Mouse (Mus musculus) hindbrain, postnatal 0 days (tissue): ENCODE data around the gene Gata5. TPM values are rescaled to one million over a fixed set of nuclear protein-coding genes. Genes with fewer than 3 reads are reported as not detected.

Source experiments
- ATAC-seq: fragments of 200-750 bp; cut with Nextera tagmentation; 2 replicates; pipeline ENCODE4 v1.8.0; 2017; ENCODE audit warnings: mild to moderate bottlenecking, moderate TSS enrichment, moderate library complexity
- DNase-seq: peaks from one replicate; pipeline ENCODE4 v3.0.0-alpha.2; 2015; ENCODE audit warnings: low spot score
- H3K27ac ChIP-seq: fragments of 300-500 bp; sonication (generic); 2 replicates; pipeline ENCODE4 v1.5.1; 2014; ENCODE audit warnings: mild to moderate bottlenecking
- H3K27me3 ChIP-seq: fragments of 300-500 bp; sonication (generic); 2 replicates; pipeline ENCODE4 v1.6.1; 2014; ENCODE audit warnings: low read length, mixed read lengths; ENCODE audit not compliant: insufficient read depth
- H3K36me3 ChIP-seq: fragments of 300-500 bp; sonication (generic); 2 replicates; pipeline ENCODE4 v1.6.1; 2014; ENCODE audit warnings: low read length, mixed read lengths; ENCODE audit not compliant: insufficient read depth
- H3K4me1 ChIP-seq: fragments of 300-500 bp; sonication (generic); 2 replicates; pipeline ENCODE4 v1.6.1; 2014; ENCODE audit warnings: antibody characterized with exemption, low read length, mixed read lengths; ENCODE audit not compliant: insufficient read depth
- H3K4me2 ChIP-seq: fragments of 300-500 bp; sonication (generic); 2 replicates; pipeline ENCODE4 v1.6.1; 2014; ENCODE audit warnings: low read depth, mild to moderate bottlenecking, low read length, moderate library complexity, mixed read lengths
- H3K4me3 ChIP-seq: fragments of 300-500 bp; sonication (generic); 2 replicates; pipeline ENCODE4 v1.5.1; 2014; ENCODE audit warnings: low read length
- H3K9ac ChIP-seq: fragments of 300-500 bp; sonication (generic); replicated peaks from 2 replicates; pipeline ENCODE4 v1.6.1; 2014; ENCODE audit warnings: mild to moderate bottlenecking, low read length, moderate library complexity, mixed read lengths
- H3K9me3 ChIP-seq: fragments of 300-500 bp; sonication (generic); 2 replicates; pipeline ENCODE4 v1.6.1; 2016; ENCODE audit warnings: low read length, mixed read lengths
- CTCF ChIP-seq: IDR thresholded peaks from 2 replicates; pipeline ENCODE4 v1.5.1; 2016; ENCODE audit warnings: antibody characterized with exemption, control low read depth, low read depth
- WGBS: fragments of 180-500 bp; shearing (Covaris S2); extraction: QIAGEN DNeasy Blood & Tissue Kit; methylation state at CpG from one replicate; pipeline ENCODE4 v1.1.7; 2014; 5-methylcytosine and 5-hydroxymethylcytosine counted together
- polyA plus RNA-seq: library from polyadenylated mRNA; unstranded; fragments of >200 nt; fragmentation: Nextera tagmentation; extraction: Ambion mirVana; gene quantifications from 2 replicates; pipeline ENCODE4 v1.2.1, GENCODE M21; 2015
- total RNA-seq: library from RNA; depleted of rRNA; stranded (reverse); fragments of >200 nt; gene quantifications from 2 replicates; pipeline ENCODE4 v1.2.3, GENCODE M21; 2014

Gene Gata5
- total and polyA plus RNA-seq, 2 experiments from 2014 or later: not detected

DNA sequence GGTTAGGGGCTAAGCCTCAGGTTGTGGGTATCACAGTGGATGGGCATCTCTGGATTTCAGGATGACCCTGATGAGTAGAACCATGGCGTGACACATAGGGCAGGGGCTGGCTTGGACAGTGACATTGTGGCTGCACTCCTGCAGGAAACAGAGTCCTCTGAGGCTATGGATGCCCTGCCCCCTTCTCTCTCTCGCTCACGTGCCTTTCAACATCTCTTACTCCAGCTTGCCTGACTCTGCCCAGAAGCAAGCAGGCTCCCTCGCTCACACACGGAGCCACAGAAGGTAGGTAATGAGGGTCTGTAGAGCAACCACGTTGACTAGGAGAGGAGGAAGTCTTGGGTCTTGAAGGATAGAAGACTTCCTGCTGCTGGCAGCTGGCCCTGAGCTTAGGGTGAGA lies 44.0 kb downstream of the Gata5 start:
- H3K36me3 ChIP-seq: no peaks in the 10 kb centered on the region
- no peak overlapping the region for H3K27ac ChIP-seq
- ATAC-seq: no peak
- no peaks in the 10 kb centered on the region for H3K9me3 ChIP-seq
- no peak overlapping the region for H3K4me2 ChIP-seq
- H3K27me3 ChIP-seq: no peaks in the 10 kb centered on the region
- no peak overlapping the region for H3K4me3 ChIP-seq
- no peak overlapping the region for H3K9ac ChIP-seq
- DNase-seq: no peak
- H3K4me1 ChIP-seq: no peaks in the 10 kb centered on the region
- WGBS: 66% methylated on average over 6 of the region's 6 CpGs
- no peak for TF ChIP-seq CTCF

- Histone ChIP-seq H3K27me3 (no peaks in the 10 kb centered on the region), H3K4me1 (no peaks in the 10 kb centered on the region), H3K9me3 (no peaks in the 10 kb centered on the region), H3K9ac (no peak within 1 kb of the TSS), H3K4me2 (no peak within 1 kb of the TSS), H3K4me3 (no peak within 1 kb of the TSS), H3K27ac (no peak within 1 kb of the TSS), H3K36me3 (no peaks in the 10 kb centered on the region)
- 52% methylated on average over 16 of the region's 16 CpGs for WGBS
- ATAC-seq: no peak
- DNase-seq: no peak
- TF ChIP-seq CTCF: no peak
These were observed 44.9 kb downstream of the Gata5 start, which contains the start of gene Rbbp8nl for GRCm38 (mm10) chr2:180289440-180290108. Rbbp8nl (minus strand) TSS chr2:180289879.

GRCm38 (mm10) chr2:180288966-180289365 lies 45.5 kb downstream of the Gata5 start:
- Histone ChIP-seq H3K4me2 (no peak overlapping the region), H3K4me3 (no peak overlapping the region), H3K4me1 (no peaks in the 10 kb centered on the region), H3K9ac (no peak overlapping the region), H3K27me3 (no peaks in the 10 kb centered on the region), H3K9me3 (no peaks in the 10 kb centered on the region), H3K27ac (no peak overlapping the region), H3K36me3 (no peaks in the 10 kb centered on the region)
- TF ChIP-seq CTCF: no peak
- DNase-seq (no peak), ATAC-seq (no peak)
- 58% methylated on average over 11 of the region's 11 CpGs for WGBS

- Histone ChIP-seq H3K4me1 (no peaks in the 10 kb centered on the region), H3K4me3 (no peak overlapping the region), H3K9me3 (no peaks in the 10 kb centered on the region), H3K36me3 (no peaks in the 10 kb centered on the region), H3K9ac (no peak overlapping the region), H3K27me3 (no peaks in the 10 kb centered on the region), H3K4me2 (no peak overlapping the region), H3K27ac (no peak overlapping the region)
- WGBS: 76% methylated on average over 8 of the region's 8 CpGs
- no peak for TF ChIP-seq CTCF
- DNase-seq (no peak), ATAC-seq (no peak)
These were observed 55.2 kb downstream of the Gata5 start for GRCm38 (mm10) chr2:180279321-180279720.

GRCm38 (mm10) chr2:180277773-180278320 lies 56.7 kb downstream of the Gata5 start:
- no peaks in the 10 kb centered on the region for H3K9me3 ChIP-seq
- TF ChIP-seq CTCF: no peak
- ATAC-seq (no peak), DNase-seq (no peak)
- no peaks in the 10 kb centered on the region for H3K4me1 ChIP-seq
- no peak overlapping the region for H3K9ac ChIP-seq
- no peaks in the 10 kb centered on the region for H3K36me3 ChIP-seq
- H3K27me3 ChIP-seq: no peaks in the 10 kb centered on the region
- H3K27ac ChIP-seq: no peak overlapping the region
- H3K4me2 ChIP-seq: no peak overlapping the region
- 75% methylated on average over 8 of the region's 8 CpGs for WGBS
- no peak overlapping the region for H3K4me3 ChIP-seq

DNA sequence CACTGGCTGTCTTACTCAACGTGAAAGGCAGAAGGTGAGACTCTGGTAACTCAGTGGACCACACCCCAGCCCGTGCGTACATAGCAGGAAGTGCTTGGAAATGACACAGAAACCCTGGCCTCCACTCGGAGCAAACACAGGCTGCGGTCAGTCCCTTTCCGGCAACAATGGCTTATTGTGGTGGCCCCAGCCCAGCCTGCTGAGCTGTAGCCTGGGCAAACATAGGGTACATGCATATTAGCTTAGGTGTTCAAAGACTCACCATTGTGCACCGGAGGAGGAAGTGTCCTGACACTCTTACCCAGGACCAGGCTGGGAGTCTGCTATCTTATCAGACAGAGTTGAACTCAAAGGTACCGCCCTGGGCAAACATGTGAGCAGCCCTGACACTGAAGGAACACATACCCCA lies 57.6 kb downstream of the Gata5 start:
- Histone ChIP-seq H3K4me1 (peaks cover 7% of the 10 kb centered on the region), H3K4me2 (no peak overlapping the region), H3K36me3 (no peaks in the 10 kb centered on the region), H3K27ac (no peak overlapping the region), H3K27me3 (no peaks in the 10 kb centered on the region), H3K9ac (no peak overlapping the region), H3K4me3 (no peak overlapping the region), H3K9me3 (no peaks in the 10 kb centered on the region)
- DNase-seq: no peak
- TF ChIP-seq CTCF: no peak
- WGBS: 73% methylated on average over 8 of the region's 8 CpGs
- ATAC-seq: no peak

DNA sequence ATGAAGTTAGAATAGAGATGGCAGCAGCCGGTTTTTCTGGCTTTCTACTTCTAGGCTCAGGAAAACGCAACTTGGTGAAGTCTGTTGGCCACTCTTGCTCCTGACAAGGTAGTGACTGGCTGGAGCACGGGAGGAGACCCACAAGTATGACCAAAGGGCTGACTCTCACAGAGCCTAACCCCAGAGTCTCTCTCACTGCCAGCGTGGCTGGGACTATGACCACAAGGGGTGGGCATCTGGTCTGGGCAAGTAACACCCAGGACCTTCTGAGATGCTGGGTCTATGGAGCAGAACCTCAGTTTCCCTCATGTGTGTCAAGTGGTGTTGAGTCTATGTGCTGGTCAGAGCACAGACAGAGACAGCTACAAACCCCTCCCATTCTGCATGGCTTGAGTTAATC lies 58.1 kb downstream of the Gata5 start:
- WGBS: 52% methylated on average over 4 of the region's 4 CpGs
- no peak for TF ChIP-seq CTCF
- no peaks in the 10 kb centered on the region for H3K36me3 ChIP-seq
- DNase-seq (no peak), ATAC-seq (no peak)
- no peaks in the 10 kb centered on the region for H3K27me3 ChIP-seq
- H3K27ac ChIP-seq: no peak overlapping the region
- H3K9ac ChIP-seq: no peak overlapping the region
- H3K4me3 ChIP-seq: no peak overlapping the region
- H3K9me3 ChIP-seq: no peaks in the 10 kb centered on the region
- no peak overlapping the region for H3K4me2 ChIP-seq
- peaks cover 12% of the 10 kb centered on the region for H3K4me1 ChIP-seq
